Mouse (Mus musculus) left cerebral cortex, postnatal 14 days (tissue): Measurements from ENCODE around the gene Bbs4. TPM values are rescaled to one million over a fixed set of nuclear protein-coding genes. Genes with fewer than 3 reads are reported as not detected.

Experiments
- total RNA-seq, 2 experiments: library from RNA; stranded (reverse); gene quantifications; 2 replicates each; pipeline ENCODE4 v1.2.3; 2021

The Bbs4 gene
- total RNA-seq, 2 experiments from 2014 or later = 38.0 to 44.1 TPM

Other genes starting within 250 kb of the Bbs4 start
- 10 to 100 TPM; 16.0 to 16.1 TPM for gene Adpgk, start 62.0 kb downstream of the Bbs4 start, total RNA-seq
- 100 to 1,000 TPM; 105 to 110 TPM for gene Arih1, start 133.1 kb upstream of the Bbs4 start, total RNA-seq
- gene Hexa, start 186.0 kb upstream of the Bbs4 start, total RNA-seq = 10 to 100 TPM; 40.1 to 43.3 TPM
- gene Tmem202, start 186.3 kb upstream of the Bbs4 start, total RNA-seq = 1 to 10 TPM; 2.0 to 3.5 TPM
- 10 to 100 TPM; 27.1 to 28.5 TPM for gene Celf6, start 224.4 kb upstream of the Bbs4 start, total RNA-seq